Mouse (Mus musculus) spleen, adult 2 months (tissue): ENCODE data around the gene Esyt1. TPM values are rescaled to one million over a fixed set of nuclear protein-coding genes. Genes with fewer than 3 reads are reported as not detected.
A peak's percentile ranks its signal among the peaks of the same experiment; 100 is the strongest.

Experiments used
- DNase-seq, 2 experiments: peaks; one replicate each; pipeline versions ENCODE4 v3.0.0 to v3.0.0-alpha.2; 2012 to 2021; ENCODE audit warnings: low spot score in 2 of 2, low read depth in 1 of 2
- H3K27ac ChIP-seq: fragments of 200-500 bp; 2 replicates; pipeline ENCODE4 v1.5.1; 2012; ENCODE audit warnings: low read length, inconsistent platforms; ENCODE audit not compliant: insufficient read depth
- H3K27me3 ChIP-seq: fragments of 200-500 bp; 2 replicates; pipeline ENCODE4 v1.6.1; 2012; ENCODE audit warnings: mild to moderate bottlenecking, moderate library complexity, low read length, inconsistent platforms; ENCODE audit not compliant: control insufficient read depth, insufficient read depth
- H3K36me3 ChIP-seq: fragments of 200-500 bp; 2 replicates; pipeline ENCODE4 v1.6.1; 2012; ENCODE audit warnings: mild to moderate bottlenecking, low read length, inconsistent platforms; ENCODE audit not compliant: control insufficient read depth, insufficient read depth
- H3K4me1 ChIP-seq: fragments of 200-500 bp; 2 replicates; pipeline ENCODE4 v1.6.1; 2011; ENCODE audit warnings: inconsistent platforms; ENCODE audit not compliant: control insufficient read depth, insufficient read depth, insufficient read length
- H3K4me3 ChIP-seq: fragments of 200-500 bp; 2 replicates; pipeline ENCODE4 v1.5.1; 2011; ENCODE audit warnings: mild to moderate bottlenecking, inconsistent platforms; ENCODE audit not compliant: insufficient read depth, insufficient read length; ENCODE audit errors: extremely low read depth
- CTCF ChIP-seq: fragments of 200-500 bp; IDR thresholded peaks from 2 replicates; pipeline ENCODE4 v1.5.1; 2011; ENCODE audit warnings: mild to moderate bottlenecking, inconsistent platforms; ENCODE audit not compliant: insufficient read depth, insufficient read length, insufficient replicate concordance; ENCODE audit errors: extremely low read depth
- POLR2A ChIP-seq: fragments of 200-500 bp; IDR thresholded peaks from 2 replicates; pipeline ENCODE4 v1.6.1; 2011; ENCODE audit warnings: low read depth, low read length, inconsistent platforms
- WGBS: fragments of 180-500 bp; shearing (Covaris S2); methylation state at CpG from one replicate; pipeline ENCODE4 v1.1.7; 2018; 5-methylcytosine and 5-hydroxymethylcytosine counted together
- polyA plus RNA-seq: library from polyadenylated mRNA; depleted of rRNA; stranded (reverse); fragments of >200 nt; gene quantifications from 2 replicates; pipeline ENCODE4 v1.2.3, GENCODE M21; 2012; rRNA removed

The Esyt1 gene
- polyA plus RNA-seq: 121 and 148 TPM in 2 replicates

- Histone ChIP-seq H3K27ac (peak within 1 kb of the TSS; percentile 97), H3K36me3 (peaks cover 17% of the 10 kb centered on the region), H3K4me3 (peak within 1 kb of the TSS; percentile 77), H3K4me1 (no peaks in the 10 kb centered on the region), H3K27me3 (no peaks in the 10 kb centered on the region)
- WGBS: 0% methylated on average over 37 of the region's 37 CpGs
- TF ChIP-seq CTCF (peak; percentile 15; the same call in 1 of the 2 replicates), POLR2A (peak; percentile 86)
- peak; percentile 90 to 95 for DNase-seq
Observed at GRCm38 (mm10) chr10:128525671-128526308, at the start of gene Esyt1. TSS of gene Esyt1 (minus strand) at chr10:128525871.

- DNase-seq: no peak
- H3K27me3 ChIP-seq: no peaks in the 10 kb centered on the region
- no peak overlapping the region for H3K27ac ChIP-seq
- no peaks in the 10 kb centered on the region for H3K36me3 ChIP-seq
- no peak for TF ChIP-seq POLR2A
- no peak for TF ChIP-seq CTCF
- WGBS: 89% methylated on average over 2 of the region's 2 CpGs
- H3K4me1 ChIP-seq: no peaks in the 10 kb centered on the region
- H3K4me3 ChIP-seq: no peak overlapping the region
Observed at GRCm38 (mm10) chr10:128575063-128575462, 49.4 kb upstream of the Esyt1 start.

- DNase-seq: peak; percentile 83 to 95
- H3K27ac ChIP-seq: peak within 1 kb of the TSS; percentile 92
- under 1% methylated on average over 58 of the region's 58 CpGs for WGBS
- TF ChIP-seq CTCF (no peak), POLR2A (peak; percentile 50)
- peaks cover 7% of the 10 kb centered on the region for H3K36me3 ChIP-seq
- H3K4me3 ChIP-seq: peak within 1 kb of the TSS; percentile 95
- H3K27me3 ChIP-seq: no peaks in the 10 kb centered on the region
- H3K4me1 ChIP-seq: no peaks in the 10 kb centered on the region
Observed at GRCm38 (mm10) chr10:128565788-128566531, 40.3 kb upstream of the Esyt1 start, which contains the start of gene Pa2g4. TSS of gene Pa2g4 (minus strand) at chr10:128565987.

GRCm38 (mm10) chr10:128565206-128565787 lies 39.6 kb upstream of the Esyt1 start:
- Histone ChIP-seq H3K36me3 (peaks cover 12% of the 10 kb centered on the region), H3K4me1 (no peaks in the 10 kb centered on the region), H3K27ac (peak overlapping the region; percentile 78), H3K27me3 (no peaks in the 10 kb centered on the region), H3K4me3 (peak overlapping the region; percentile 95)
- peak in 1 of 2 experiments; percentile 44 for DNase-seq
- no peak for TF ChIP-seq POLR2A
- TF ChIP-seq CTCF: no peak
- WGBS: under 1% methylated on average over 46 of the region's 46 CpGs

- no peak overlapping the region for H3K4me3 ChIP-seq
- 61% methylated on average over 6 of the region's 6 CpGs for WGBS
- no peak for DNase-seq
- H3K36me3 ChIP-seq: peaks cover 29% of the 10 kb centered on the region
- H3K27ac ChIP-seq: no peak overlapping the region
- TF ChIP-seq CTCF (no peak), POLR2A (no peak)
- no peaks in the 10 kb centered on the region for H3K4me1 ChIP-seq
- no peaks in the 10 kb centered on the region for H3K27me3 ChIP-seq
Observed at GRCm38 (mm10) chr10:128563544-128563943, 37.9 kb upstream of the Esyt1 start.

GRCm38 (mm10) chr10:128556963-128557362 lies 31.3 kb upstream of the Esyt1 start:
- H3K4me1 ChIP-seq: no peaks in the 10 kb centered on the region
- no peak overlapping the region for H3K4me3 ChIP-seq
- 92% methylated on average over 6 of the region's 6 CpGs for WGBS
- H3K27ac ChIP-seq: no peak overlapping the region
- peaks cover 31% of the 10 kb centered on the region for H3K36me3 ChIP-seq
- no peaks in the 10 kb centered on the region for H3K27me3 ChIP-seq
- no peak for TF ChIP-seq CTCF
- no peak for TF ChIP-seq POLR2A
- DNase-seq: no peak
